Mouse (Mus musculus): ENCODE measurements around the gene Clip1. TPM values are rescaled to one million over a fixed set of nuclear protein-coding genes. Genes with fewer than 3 reads are reported as not detected.
"Not testable (repeated sequence)": the region's sequence is repeated elsewhere in the genome, so short reads cannot be mapped to it uniquely, and the experiment has no call there.

The Clip1 gene
- polyA plus RNA-seq (2015; fragmentation: Nextera tagmentation; extraction: Ambion mirVana), result 15.7 and 17.7 TPM in 2 replicates

GRCm38 (mm10) chr5:123684221-123685144 lies at the start of gene Clip1:
Gene Clip1, minus strand, starts transcription at chr5:123684618.
- peak within 1 kb of the TSS; percentile 93 for H3K27ac ChIP-seq (ENCODE audit: low read depth, low read length)
- peak within 1 kb of the TSS; percentile 84 for H3K4me3 ChIP-seq (ENCODE audit: low read depth, low read length)
- ATAC-seq, result peak; percentile 70
- H3K9me3 ChIP-seq (ENCODE audit: control insufficient read depth), result no peaks in the 10 kb centered on the region
- 2% methylated on average over 47 of the region's 64 CpGs for WGBS
- H3K4me2 ChIP-seq (replicated peaks; ENCODE audit: low read depth), result peak within 1 kb of the TSS; percentile 96
- H3K4me1 ChIP-seq (replicated peaks; ENCODE audit: control insufficient read depth, insufficient read depth, low read length), result no peaks in the 10 kb centered on the region; the same call in 1 of the 2 replicates
- TF ChIP-seq CTCF (IDR thresholded peaks at IDR 0.05; ENCODE audit: low read depth), result no peak
- no peaks in the 10 kb centered on the region for H3K36me3 ChIP-seq (ENCODE audit: control insufficient read depth, insufficient read depth)
- peak within 1 kb of the TSS; percentile 89 for H3K9ac ChIP-seq (ENCODE audit: low read depth, low read length)
- H3K27me3 ChIP-seq (replicated peaks; ENCODE audit: control insufficient read depth, insufficient read depth, low read length), result no peaks in the 10 kb centered on the region

- Histone ChIP-seq H3K4me1 (replicated peaks; ENCODE audit: control insufficient read depth, insufficient read depth, low read length) (no peaks in the 10 kb centered on the region), H3K27ac (ENCODE audit: low read depth, low read length) (no peak overlapping the region), H3K36me3 (ENCODE audit: control insufficient read depth, insufficient read depth) (peaks cover 74% of the 10 kb centered on the region), H3K4me2 (replicated peaks; ENCODE audit: low read depth) (no peak overlapping the region), H3K27me3 (replicated peaks; ENCODE audit: control insufficient read depth, insufficient read depth, low read length) (no peaks in the 10 kb centered on the region), H3K9me3 (ENCODE audit: control insufficient read depth) (no peaks in the 10 kb centered on the region), H3K9ac (ENCODE audit: low read depth, low read length) (no peak overlapping the region), H3K4me3 (ENCODE audit: low read depth, low read length) (no peak overlapping the region)
- no peak for ATAC-seq
- 91% methylated on average over 2 of the region's 2 CpGs for WGBS
- no peak for TF ChIP-seq CTCF (IDR thresholded peaks at IDR 0.05; ENCODE audit: low read depth)
Observed at GRCm38 (mm10) chr5:123730981-123731380, 46.6 kb upstream of the Clip1 start.

GRCm38 (mm10) chr5:123723816-123724215 lies 39.4 kb upstream of the Clip1 start:
- not testable (repeated sequence) for H3K9ac ChIP-seq (ENCODE audit: low read depth, low read length); H3K4me3 ChIP-seq (ENCODE audit: low read depth, low read length); H3K4me2 ChIP-seq (replicated peaks; ENCODE audit: low read depth); H3K27ac ChIP-seq (ENCODE audit: low read depth, low read length); H3K9me3 ChIP-seq (ENCODE audit: control insufficient read depth); H3K27me3 ChIP-seq (replicated peaks; ENCODE audit: control insufficient read depth, insufficient read depth, low read length); ATAC-seq; H3K4me1 ChIP-seq (replicated peaks; ENCODE audit: control insufficient read depth, insufficient read depth, low read length)
- 92% methylated on average over 7 of the region's 7 CpGs for WGBS
- peaks cover 13% of the 10 kb centered on the region; the same call in 1 of the 2 replicates for H3K36me3 ChIP-seq (ENCODE audit: control insufficient read depth, insufficient read depth)

GRCm38 (mm10) chr5:123720328-123721311 lies 36.2 kb upstream of the Clip1 start, which contains the start of gene Zcchc8:
Gene Zcchc8, minus strand, starts transcription at chr5:123721100.
- TF ChIP-seq CTCF (IDR thresholded peaks at IDR 0.05; ENCODE audit: low read depth), result no peak
- Histone ChIP-seq H3K4me2 (replicated peaks; ENCODE audit: low read depth) (peak within 1 kb of the TSS; percentile 88), H3K27ac (ENCODE audit: low read depth, low read length) (peak within 1 kb of the TSS; percentile 51), H3K4me3 (ENCODE audit: low read depth, low read length) (peak within 1 kb of the TSS; percentile 89), H3K36me3 (ENCODE audit: control insufficient read depth, insufficient read depth) (0 out of 2 replicates have a peak, but pooled peaks cover 14% of the 10 kb centered on the region), H3K9me3 (ENCODE audit: control insufficient read depth) (no peaks in the 10 kb centered on the region), H3K9ac (ENCODE audit: low read depth, low read length) (peak within 1 kb of the TSS; percentile 80), H3K27me3 (replicated peaks; ENCODE audit: control insufficient read depth, insufficient read depth, low read length) (no peaks in the 10 kb centered on the region), H3K4me1 (replicated peaks; ENCODE audit: control insufficient read depth, insufficient read depth, low read length) (no peaks in the 10 kb centered on the region)
- ATAC-seq, result peak; percentile 100
- under 1% methylated on average over 76 of the region's 83 CpGs for WGBS

- WGBS, result 85% methylated on average over 4 of the region's 4 CpGs
- no peaks in the 10 kb centered on the region for H3K4me1 ChIP-seq (replicated peaks; ENCODE audit: control insufficient read depth, insufficient read depth, low read length)
- H3K9me3 ChIP-seq (ENCODE audit: control insufficient read depth), result no peaks in the 10 kb centered on the region
- H3K27me3 ChIP-seq (replicated peaks; ENCODE audit: control insufficient read depth, insufficient read depth, low read length), result no peaks in the 10 kb centered on the region
- no peak for ATAC-seq
- no peak overlapping the region for H3K4me3 ChIP-seq (ENCODE audit: low read depth, low read length)
- TF ChIP-seq CTCF (IDR thresholded peaks at IDR 0.05; ENCODE audit: low read depth), result no peak
- no peak overlapping the region for H3K9ac ChIP-seq (ENCODE audit: low read depth, low read length)
- no peak overlapping the region for H3K4me2 ChIP-seq (replicated peaks; ENCODE audit: low read depth)
- peaks cover 64% of the 10 kb centered on the region for H3K36me3 ChIP-seq (ENCODE audit: control insufficient read depth, insufficient read depth)
- H3K27ac ChIP-seq (ENCODE audit: low read depth, low read length), result no peak overlapping the region
Observed at GRCm38 (mm10) chr5:123714622-123715021, 30.2 kb upstream of the Clip1 start.

GRCm38 (mm10) chr5:123713782-123714181 lies 29.4 kb upstream of the Clip1 start:
- 90% methylated on average over 6 of the region's 6 CpGs for WGBS
- Histone ChIP-seq H3K36me3 (ENCODE audit: control insufficient read depth, insufficient read depth) (peaks cover 68% of the 10 kb centered on the region), H3K27me3 (replicated peaks; ENCODE audit: control insufficient read depth, insufficient read depth, low read length) (no peaks in the 10 kb centered on the region), H3K4me2 (replicated peaks; ENCODE audit: low read depth) (no peak overlapping the region), H3K4me3 (ENCODE audit: low read depth, low read length) (no peak overlapping the region), H3K9me3 (ENCODE audit: control insufficient read depth) (no peaks in the 10 kb centered on the region), H3K9ac (ENCODE audit: low read depth, low read length) (no peak overlapping the region), H3K4me1 (replicated peaks; ENCODE audit: control insufficient read depth, insufficient read depth, low read length) (no peaks in the 10 kb centered on the region), H3K27ac (ENCODE audit: low read depth, low read length) (no peak overlapping the region)
- no peak for ATAC-seq
- no peak for TF ChIP-seq CTCF (IDR thresholded peaks at IDR 0.05; ENCODE audit: low read depth)

Measured in intestine, postnatal 0 days (tissue).